Mouse (Mus musculus) lung, postnatal 0 days (tissue): ENCODE data around the gene Srcap.

ENCODE experiments used
- CTCF ChIP-seq: IDR thresholded peaks from 2 replicates; pipeline ENCODE4 v1.5.1; 2016; ENCODE audit warnings: antibody characterized with exemption, mild to moderate bottlenecking
- EP300 ChIP-seq: IDR thresholded peaks from 2 replicates; pipeline ENCODE4 v1.6.1; 2016; ENCODE audit warnings: antibody characterized with exemption, mild to moderate bottlenecking, control low read depth

GRCm38 (mm10) chr7:127513016-127513390, 1.2 kb downstream of the Srcap start:
- TF ChIP-seq CTCF, result no peak; the same call in 1 of the 2 replicates
- no peak for TF ChIP-seq EP300
